23 mouse cellular contexts compared by ENCODE assay signal in the genomic region with DNA sequence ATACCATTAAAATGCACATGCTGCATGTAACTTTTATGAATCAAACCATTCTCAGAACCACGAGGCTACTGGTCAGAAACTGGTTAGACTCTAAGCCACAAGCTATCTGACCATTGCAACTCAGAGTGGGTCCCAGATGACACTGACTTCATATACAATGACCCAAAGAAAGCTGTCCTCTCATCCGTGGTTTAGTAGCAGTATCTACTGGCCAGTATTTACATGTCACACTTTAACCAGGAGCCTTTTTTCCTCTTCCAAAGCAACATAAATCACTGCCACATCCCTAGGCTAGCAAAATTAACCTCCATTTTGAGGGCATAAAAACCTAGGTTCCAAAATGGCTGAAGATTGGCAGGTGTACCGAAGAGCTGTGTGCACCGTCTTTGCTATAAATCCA.
"Had no signal": no experiment of that assay in that cellular context is flagged by ENCODE, and none has a peak within 500 bp of the region (broad histone marks: within the 10 kb centered on the region; RNA-seq: fewer than 3 reads in every experiment).

No protein-coding gene starts in this region.

- DNase-seq: forebrain, postnatal 0 days; gastrocnemius, postnatal 14 days; gastrocnemius, postnatal 36 days; heart, adult 18-20 months; heart, postnatal 14 days; heart, postnatal 36 days; kidney, adult 11 months; kidney, adult 2 months; kidney, adult 9 months; kidney, postnatal 25 days; layer of hippocampus, adult 9-11 months; layer of hippocampus, postnatal 36 days; left cerebral cortex, postnatal 4 days had no signal

- H3K36me3 ChIP-seq: hindbrain, embryonic 13.5 days; hindbrain, embryonic 15.5 days; limb, embryonic 15.5 days; liver, embryonic 12.5 days had no signal

- H3K9me3 ChIP-seq: heart, embryonic 10.5 days; heart, embryonic 12.5 days; hindbrain, embryonic 13.5 days; hindbrain, embryonic 15.5 days; limb, embryonic 13.5 days; limb, embryonic 15.5 days; liver, embryonic 12.5 days had no signal

- H3K27me3 ChIP-seq: heart, embryonic 12.5 days; hindbrain, embryonic 13.5 days; hindbrain, embryonic 15.5 days; limb, embryonic 13.5 days; limb, embryonic 15.5 days; liver, embryonic 12.5 days had no signal

- H3K9ac ChIP-seq: forebrain, postnatal 0 days; heart, embryonic 12.5 days; hindbrain, embryonic 13.5 days; hindbrain, embryonic 15.5 days; limb, embryonic 13.5 days; limb, embryonic 15.5 days; liver, embryonic 12.5 days; liver, embryonic 14.5 days had no signal

- H3K4me1 ChIP-seq: heart, embryonic 10.5 days; heart, embryonic 12.5 days; limb, embryonic 15.5 days; liver, embryonic 12.5 days had no signal

- ATAC-seq: forebrain, postnatal 0 days; hindbrain, postnatal 0 days; intestine, embryonic 16.5 days; liver, embryonic 12.5 days had no signal

- H3K27ac ChIP-seq: heart, embryonic 10.5 days; hindbrain, embryonic 13.5 days; hindbrain, embryonic 15.5 days; hindbrain, postnatal 0 days; limb, embryonic 13.5 days; limb, embryonic 15.5 days; liver, embryonic 12.5 days; liver, embryonic 14.5 days had no signal

- H3K4me2 ChIP-seq: heart, embryonic 12.5 days; hindbrain, embryonic 13.5 days; hindbrain, embryonic 15.5 days; limb, embryonic 13.5 days; limb, embryonic 15.5 days; liver, embryonic 12.5 days had no signal

- H3K4me3 ChIP-seq: heart, embryonic 10.5 days; heart, embryonic 12.5 days; hindbrain, embryonic 13.5 days; hindbrain, embryonic 15.5 days; limb, embryonic 13.5 days; limb, embryonic 15.5 days; liver, embryonic 12.5 days had no signal
